Mouse (Mus musculus): ENCODE results near the gene Bricd5. TPM values are rescaled to one million over a fixed set of nuclear protein-coding genes. Genes with fewer than 3 reads are reported as not detected.

Gene Bricd5
- total and polyA plus RNA-seq, 2 experiments: 0.67 TPM; not detected in 1

DNA sequence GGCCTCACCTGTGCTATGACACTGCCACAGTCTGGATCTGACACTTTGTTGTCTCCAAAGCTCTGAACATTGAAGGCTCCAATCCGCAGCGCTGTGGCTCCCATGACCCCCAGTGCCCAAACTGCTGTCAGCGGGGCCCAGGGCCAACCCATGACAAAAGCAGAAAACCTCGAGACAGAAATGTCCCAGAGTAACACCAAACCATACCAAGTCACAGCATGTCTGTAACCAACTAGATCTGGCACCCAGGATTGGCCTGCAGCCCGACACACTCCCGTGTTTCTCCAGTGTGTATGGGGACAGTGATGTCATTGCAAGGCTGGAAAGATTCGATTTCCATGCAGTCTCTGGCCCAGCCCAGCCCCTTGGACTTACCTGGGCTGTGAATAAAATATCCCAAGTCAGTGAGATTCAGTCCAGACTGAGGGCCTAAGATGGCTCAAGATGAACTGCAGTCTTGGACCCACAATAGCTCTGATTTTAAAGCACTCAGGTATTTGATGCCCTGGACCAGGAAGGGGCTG, 31.0 kb upstream of the Bricd5 start, which contains the start of gene Dnase1l2:
Gene Dnase1l2 (minus strand): TSS at position 474 of the 524 bp plus-strand sequence.
- DNase-seq (ENCODE audit: extremely low read depth, low read depth, low spot score): peak; percentile 38
- H3K36me3 ChIP-seq (ENCODE audit: control insufficient read depth, insufficient read depth, low read length): peaks cover 26% of the 10 kb centered on the region
- H3K9ac ChIP-seq (ENCODE audit: low read depth, low read length): no peak within 1 kb of the TSS
- TF ChIP-seq POLR2A (IDR thresholded peaks at IDR 0.05; ENCODE audit: extremely low read depth, insufficient read depth, low read length): no peak
- TF ChIP-seq CTCF (IDR thresholded peaks at IDR 0.05; ENCODE audit: low read depth, low read length): no peak
- no peaks in the 10 kb centered on the region for H3K4me1 ChIP-seq (ENCODE audit: control insufficient read depth, insufficient read depth, low read length)
- WGBS: 48% methylated on average over 7 of the region's 7 CpGs
- H3K4me3 ChIP-seq (ENCODE audit: insufficient read depth, low read depth, low read length): no peak within 1 kb of the TSS
- H3K79me2 ChIP-seq (ENCODE audit: control insufficient read depth, insufficient read depth, low read length): no peaks in the 10 kb centered on the region
- no peaks in the 10 kb centered on the region for H3K27me3 ChIP-seq (ENCODE audit: control insufficient read depth, insufficient read depth, low read length)
- no peak within 1 kb of the TSS for H3K27ac ChIP-seq (replicated peaks; ENCODE audit: insufficient read depth, low read depth, low read length)

DNA sequence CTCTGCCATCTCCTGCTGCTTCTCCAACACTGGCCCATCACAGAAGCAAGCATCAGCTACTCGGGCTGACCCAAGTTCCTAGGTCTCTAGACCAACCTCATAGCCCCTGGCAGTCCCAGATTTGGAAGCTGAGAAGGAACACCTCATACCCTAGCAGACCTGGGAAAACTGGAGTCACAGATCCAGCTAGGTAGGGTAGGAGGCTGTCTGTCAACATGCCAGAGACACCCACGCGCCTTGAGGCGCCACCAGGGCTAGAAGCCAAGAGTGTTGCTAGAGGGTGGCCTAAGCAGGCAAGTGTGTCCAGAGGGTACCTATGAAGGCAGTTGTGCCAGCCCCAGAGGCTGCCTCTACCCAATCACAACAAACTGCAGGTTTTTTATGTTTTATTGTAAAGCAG, 30.3 kb upstream of the Bricd5 start:
- H3K79me2 ChIP-seq (ENCODE audit: control insufficient read depth, insufficient read depth, low read length): no peaks in the 10 kb centered on the region
- H3K4me1 ChIP-seq (ENCODE audit: control insufficient read depth, insufficient read depth, low read length): no peaks in the 10 kb centered on the region
- WGBS: 69% methylated on average over 4 of the region's 4 CpGs
- DNase-seq (ENCODE audit: extremely low read depth, low read depth, low spot score): no peak
- H3K36me3 ChIP-seq (ENCODE audit: control insufficient read depth, insufficient read depth, low read length): peaks cover 21% of the 10 kb centered on the region; the same call in 1 of the 2 replicates
- no peak overlapping the region for H3K9ac ChIP-seq (ENCODE audit: low read depth, low read length)
- no peaks in the 10 kb centered on the region for H3K27me3 ChIP-seq (ENCODE audit: control insufficient read depth, insufficient read depth, low read length)
- no peak overlapping the region for H3K27ac ChIP-seq (replicated peaks; ENCODE audit: insufficient read depth, low read depth, low read length)
- H3K4me3 ChIP-seq (ENCODE audit: insufficient read depth, low read depth, low read length): no peak overlapping the region
- no peak for TF ChIP-seq POLR2A (IDR thresholded peaks at IDR 0.05; ENCODE audit: extremely low read depth, insufficient read depth, low read length)
- no peak for TF ChIP-seq CTCF (IDR thresholded peaks at IDR 0.05; ENCODE audit: low read depth, low read length)

DNA sequence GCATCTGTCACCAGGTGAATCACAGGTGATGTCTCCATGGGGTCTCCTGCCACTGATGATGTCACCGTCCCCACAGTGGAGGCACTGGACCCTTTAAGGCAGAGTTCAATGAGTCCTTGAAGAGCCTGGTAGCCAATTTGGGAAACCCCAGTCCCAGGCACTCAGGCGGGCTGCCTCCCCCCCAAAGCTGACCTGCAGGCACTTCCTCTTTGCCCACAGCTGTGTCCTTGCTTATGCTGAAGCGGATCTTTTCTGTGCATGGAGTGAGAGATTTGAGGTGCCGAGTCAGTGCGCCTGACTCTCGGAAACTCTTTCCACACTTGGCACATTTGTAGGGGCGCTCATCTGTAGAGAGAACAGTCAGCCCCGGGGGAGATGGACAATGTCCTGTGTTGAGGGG, 27.1 kb upstream of the Bricd5 start:
- H3K27me3 ChIP-seq (ENCODE audit: control insufficient read depth, insufficient read depth, low read length): no peaks in the 10 kb centered on the region
- peaks cover 9% of the 10 kb centered on the region; the same call in 1 of the 2 replicates for H3K36me3 ChIP-seq (ENCODE audit: control insufficient read depth, insufficient read depth, low read length)
- no peak for DNase-seq (ENCODE audit: extremely low read depth, low read depth, low spot score)
- no peak overlapping the region for H3K9ac ChIP-seq (ENCODE audit: low read depth, low read length)
- TF ChIP-seq CTCF (IDR thresholded peaks at IDR 0.05; ENCODE audit: low read depth, low read length) (no peak), POLR2A (IDR thresholded peaks at IDR 0.05; ENCODE audit: extremely low read depth, insufficient read depth, low read length) (no peak)
- no peaks in the 10 kb centered on the region for H3K4me1 ChIP-seq (ENCODE audit: control insufficient read depth, insufficient read depth, low read length)
- H3K79me2 ChIP-seq (ENCODE audit: control insufficient read depth, insufficient read depth, low read length): no peaks in the 10 kb centered on the region; the same call in 1 of the 2 replicates
- 95% methylated on average over 8 of the region's 8 CpGs for WGBS
- H3K4me3 ChIP-seq (ENCODE audit: insufficient read depth, low read depth, low read length): no peak overlapping the region
- no peak overlapping the region for H3K27ac ChIP-seq (replicated peaks; ENCODE audit: insufficient read depth, low read depth, low read length)

DNA sequence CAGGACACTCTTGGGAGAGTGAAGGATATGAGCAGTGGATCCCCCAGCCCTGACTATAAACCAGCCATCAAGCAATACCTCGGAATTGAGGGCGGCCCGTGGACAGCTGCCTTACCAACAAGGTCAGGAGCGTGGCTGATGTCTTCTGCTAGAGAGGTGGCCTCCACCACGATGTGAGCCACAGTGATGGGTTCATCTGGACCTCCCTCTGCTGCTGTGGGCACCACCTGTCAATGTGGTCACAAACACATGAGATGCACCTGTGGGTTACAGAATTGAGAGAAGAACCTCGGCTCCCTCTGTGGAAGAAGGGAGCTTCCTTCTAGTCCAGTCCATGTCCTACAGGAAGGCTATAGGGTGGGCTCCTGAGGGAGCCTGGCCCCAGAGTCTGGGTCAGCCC, 24.2 kb upstream of the Bricd5 start:
- H3K36me3 ChIP-seq (ENCODE audit: control insufficient read depth, insufficient read depth, low read length): peaks cover 9% of the 10 kb centered on the region; the same call in 1 of the 2 replicates
- 93% methylated on average over 6 of the region's 6 CpGs for WGBS

DNA sequence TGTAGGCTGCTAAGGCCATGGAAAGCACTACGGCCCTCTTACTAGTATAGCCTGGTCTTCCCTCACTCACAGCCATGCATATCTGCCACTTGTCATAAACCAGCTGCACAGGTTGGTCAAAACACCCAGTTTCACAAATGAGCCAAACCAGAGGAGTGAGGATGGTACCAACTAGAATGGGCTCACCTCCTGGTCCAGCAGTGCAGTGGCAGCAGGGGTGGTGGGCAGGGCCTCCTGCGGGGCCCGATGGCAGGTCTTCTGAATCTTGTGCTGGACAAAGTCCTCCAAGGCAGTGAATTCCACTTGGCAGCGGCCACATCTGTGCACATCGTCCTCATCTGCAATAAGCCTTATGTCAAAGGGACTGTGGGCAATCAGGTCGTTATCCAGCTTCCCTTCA, 22.5 kb upstream of the Bricd5 start:
- 92% methylated on average over 6 of the region's 6 CpGs for WGBS
- TF ChIP-seq CTCF (IDR thresholded peaks at IDR 0.05; ENCODE audit: low read depth, low read length) (no peak), POLR2A (IDR thresholded peaks at IDR 0.05; ENCODE audit: extremely low read depth, insufficient read depth, low read length) (no peak)
- no peak for DNase-seq (ENCODE audit: extremely low read depth, low read depth, low spot score)

More for the DNA sequence above, 24.2 kb upstream of the Bricd5 start:
- no peak overlapping the region for H3K27ac ChIP-seq (replicated peaks; ENCODE audit: insufficient read depth, low read depth, low read length)
- TF ChIP-seq POLR2A (IDR thresholded peaks at IDR 0.05; ENCODE audit: extremely low read depth, insufficient read depth, low read length) (no peak), CTCF (IDR thresholded peaks at IDR 0.05; ENCODE audit: low read depth, low read length) (no peak)
- H3K4me3 ChIP-seq (ENCODE audit: insufficient read depth, low read depth, low read length): no peak overlapping the region
- H3K27me3 ChIP-seq (ENCODE audit: control insufficient read depth, insufficient read depth, low read length): no peaks in the 10 kb centered on the region
- no peaks in the 10 kb centered on the region; the same call in 1 of the 2 replicates for H3K4me1 ChIP-seq (ENCODE audit: control insufficient read depth, insufficient read depth, low read length)
- no peaks in the 10 kb centered on the region; the same call in 1 of the 2 replicates for H3K79me2 ChIP-seq (ENCODE audit: control insufficient read depth, insufficient read depth, low read length)
- no peak for DNase-seq (ENCODE audit: extremely low read depth, low read depth, low spot score)
- H3K9ac ChIP-seq (ENCODE audit: low read depth, low read length): no peak overlapping the region

DNA sequence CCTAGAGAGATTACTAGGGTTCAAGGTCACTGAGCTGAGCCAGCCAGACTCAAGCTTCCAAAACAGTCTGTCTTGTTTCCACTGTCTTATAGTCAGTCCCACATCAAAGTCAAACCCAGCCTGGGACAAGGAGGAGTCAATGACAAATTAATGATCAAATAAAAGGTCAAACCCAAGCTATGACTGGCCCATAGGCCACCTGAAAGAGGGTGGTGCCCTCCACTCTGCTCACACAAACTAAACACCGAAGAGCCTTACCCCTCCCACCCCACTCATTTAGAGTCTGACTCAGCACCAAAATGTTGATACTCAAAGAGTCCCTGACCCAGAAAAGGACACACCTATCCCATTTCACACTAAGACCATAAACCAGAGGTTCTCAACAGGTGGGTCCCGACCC, 20.3 kb upstream of the Bricd5 start:
- Histone ChIP-seq H3K27me3 (ENCODE audit: control insufficient read depth, insufficient read depth, low read length) (no peaks in the 10 kb centered on the region), H3K9ac (ENCODE audit: low read depth, low read length) (no peak overlapping the region), H3K79me2 (ENCODE audit: control insufficient read depth, insufficient read depth, low read length) (no peaks in the 10 kb centered on the region; the same call in 1 of the 2 replicates), H3K27ac (replicated peaks; ENCODE audit: insufficient read depth, low read depth, low read length) (no peak overlapping the region), H3K36me3 (ENCODE audit: control insufficient read depth, insufficient read depth, low read length) (peaks cover 4% of the 10 kb centered on the region; the same call in 1 of the 2 replicates), H3K4me3 (ENCODE audit: insufficient read depth, low read depth, low read length) (no peak overlapping the region), H3K4me1 (ENCODE audit: control insufficient read depth, insufficient read depth, low read length) (peaks cover 4% of the 10 kb centered on the region)
- 52% methylated on average over 2 of the region's 2 CpGs for WGBS
- no peak for DNase-seq (ENCODE audit: extremely low read depth, low read depth, low spot score)
- no peak for TF ChIP-seq CTCF (IDR thresholded peaks at IDR 0.05; ENCODE audit: low read depth, low read length)
- TF ChIP-seq POLR2A (IDR thresholded peaks at IDR 0.05; ENCODE audit: extremely low read depth, insufficient read depth, low read length): no peak

More for the DNA sequence above, 22.5 kb upstream of the Bricd5 start:
- H3K9ac ChIP-seq (ENCODE audit: low read depth, low read length): no peak overlapping the region
- peaks cover 9% of the 10 kb centered on the region; the same call in 1 of the 2 replicates for H3K36me3 ChIP-seq (ENCODE audit: control insufficient read depth, insufficient read depth, low read length)
- H3K4me3 ChIP-seq (ENCODE audit: insufficient read depth, low read depth, low read length): no peak overlapping the region
- no peaks in the 10 kb centered on the region; the same call in 1 of the 2 replicates for H3K79me2 ChIP-seq (ENCODE audit: control insufficient read depth, insufficient read depth, low read length)
- H3K4me1 ChIP-seq (ENCODE audit: control insufficient read depth, insufficient read depth, low read length): peaks cover 4% of the 10 kb centered on the region
- H3K27ac ChIP-seq (replicated peaks; ENCODE audit: insufficient read depth, low read depth, low read length): no peak overlapping the region
- H3K27me3 ChIP-seq (ENCODE audit: control insufficient read depth, insufficient read depth, low read length): no peaks in the 10 kb centered on the region
